Mouse (Mus musculus) lung, embryonic 15.5 days (tissue): ENCODE results near the gene Gm648. TPM values are rescaled to one million over a fixed set of nuclear protein-coding genes. Genes with fewer than 3 reads are reported as not detected.
"Not testable (repeated sequence)": the region's sequence is repeated elsewhere in the genome, so short reads cannot be mapped to it uniquely, and the experiment has no call there.

ENCODE experiments used
- ATAC-seq: fragments of 200-750 bp; cut with Nextera tagmentation; 2 replicates; pipeline ENCODE4 v1.8.0; 2017; ENCODE audit warnings: moderate number of reproducible peaks, borderline replicate concordance; ENCODE audit not compliant: low FRiP score, low TSS enrichment; ENCODE audit errors: extremely low read depth
- H3K27ac ChIP-seq: fragments of 300-500 bp; sonication (generic); 2 replicates; pipeline ENCODE4 v1.5.1; 2015; ENCODE audit warnings: moderate library complexity, mild to moderate bottlenecking, inconsistent platforms
- H3K27me3 ChIP-seq: fragments of 300-500 bp; sonication (generic); 2 replicates; pipeline ENCODE4 v1.6.1; 2015; ENCODE audit warnings: inconsistent platforms
- H3K36me3 ChIP-seq: fragments of 300-500 bp; sonication (generic); 2 replicates; pipeline ENCODE4 v1.6.1; 2015; ENCODE audit warnings: inconsistent platforms
- H3K4me1 ChIP-seq: fragments of 300-500 bp; sonication (generic); 2 replicates; pipeline ENCODE4 v1.6.1; 2015; ENCODE audit warnings: inconsistent platforms
- H3K4me2 ChIP-seq: fragments of 300-500 bp; sonication (generic); 2 replicates; pipeline ENCODE4 v1.6.1; 2015; ENCODE audit warnings: inconsistent platforms, mild to moderate bottlenecking, moderate library complexity
- H3K4me3 ChIP-seq: fragments of 300-500 bp; sonication (generic); 2 replicates; pipeline ENCODE4 v1.5.1; 2015; ENCODE audit warnings: mild to moderate bottlenecking, inconsistent platforms
- H3K9ac ChIP-seq: fragments of 300-500 bp; sonication (generic); 2 replicates; pipeline ENCODE4 v1.6.1; 2015; ENCODE audit warnings: inconsistent platforms
- H3K9me3 ChIP-seq: fragments of 300-500 bp; sonication (generic); 2 replicates; pipeline ENCODE4 v1.6.1; 2016; ENCODE audit warnings: inconsistent platforms
- WGBS: fragments of 180-500 bp; shearing (Covaris S2); methylation state at CpG from one replicate; pipeline ENCODE4 v1.1.7; 2015; 5-methylcytosine and 5-hydroxymethylcytosine counted together
- polyA plus RNA-seq: library from polyadenylated mRNA; unstranded; fragments of >200 nt; fragmentation: Nextera tagmentation; extraction: Ambion mirVana; gene quantifications from 2 replicates; pipeline ENCODE4 v1.2.1, GENCODE M21; 2015

Gene Gm648
- 0.14 TPM in 1 of 2 replicates, not detected in the other for polyA plus RNA-seq

- Histone ChIP-seq H3K36me3 (no peaks in the 10 kb centered on the region), H3K9ac (no peak within 1 kb of the TSS), H3K27ac (no peak within 1 kb of the TSS), H3K27me3 (no peaks in the 10 kb centered on the region), H3K4me2 (no peak within 1 kb of the TSS), H3K4me1 (no peaks in the 10 kb centered on the region), H3K9me3 (no peaks in the 10 kb centered on the region), H3K4me3 (no peak within 1 kb of the TSS)
- ATAC-seq, result no peak
- 84% methylated on average over 7 of the region's 7 CpGs for WGBS
Observed at GRCm38 (mm10) chrX:56549506-56549905, at the start of gene Gm648. Gene Gm648, minus strand, starts transcription at chrX:56549606.

- peak within 1 kb of the TSS; percentile 59 for H3K27ac ChIP-seq
- 13% methylated on average over 38 of the region's 44 CpGs for WGBS
- no peaks in the 10 kb centered on the region for H3K36me3 ChIP-seq
- peak; percentile 99 for ATAC-seq
- no peaks in the 10 kb centered on the region for H3K27me3 ChIP-seq
- H3K4me3 ChIP-seq, result peak within 1 kb of the TSS; percentile 75
- peak within 1 kb of the TSS; percentile 78 for H3K9ac ChIP-seq
- 0 out of 2 replicates have a peak, but pooled peaks cover 4% of the 10 kb centered on the region for H3K4me1 ChIP-seq
- H3K9me3 ChIP-seq, result no peaks in the 10 kb centered on the region
- H3K4me2 ChIP-seq, result peak within 1 kb of the TSS; percentile 54
Observed at GRCm38 (mm10) chrX:56597887-56598640, 48.7 kb upstream of the Gm648 start, which contains the start of gene Mmgt1. Gene Mmgt1, minus strand, starts transcription at chrX:56598069.

GRCm38 (mm10) chrX:56597219-56597886 is 47.9 kb upstream of the Gm648 start:
- 13% methylated on average over 25 of the region's 25 CpGs for WGBS
- Histone ChIP-seq H3K4me3 (peak overlapping the region; percentile 75), H3K27ac (peak overlapping the region; percentile 59), H3K9ac (peak overlapping the region; percentile 78), H3K27me3 (no peaks in the 10 kb centered on the region), H3K9me3 (no peaks in the 10 kb centered on the region), H3K4me2 (peak overlapping the region; percentile 51), H3K36me3 (no peaks in the 10 kb centered on the region), H3K4me1 (0 out of 2 replicates have a peak, but pooled peaks cover 4% of the 10 kb centered on the region)
- peak; percentile 53; the same call in 1 of the 2 replicates for ATAC-seq

GRCm38 (mm10) chrX:56578200-56578599 is 28.8 kb upstream of the Gm648 start:
- 77% methylated on average over 2 of the region's 2 CpGs for WGBS
- Histone ChIP-seq H3K36me3 (no peaks in the 10 kb centered on the region), H3K9ac (no peak overlapping the region), H3K4me2 (no peak overlapping the region), H3K27me3 (no peaks in the 10 kb centered on the region), H3K4me1 (no peaks in the 10 kb centered on the region), H3K9me3 (no peaks in the 10 kb centered on the region), H3K4me3 (no peak overlapping the region), H3K27ac (no peak overlapping the region)
- ATAC-seq, result no peak

GRCm38 (mm10) chrX:56572465-56572864 is 23.1 kb upstream of the Gm648 start:
- H3K9ac ChIP-seq, result no peak overlapping the region
- H3K9me3 ChIP-seq, result no peaks in the 10 kb centered on the region
- no peak overlapping the region for H3K4me2 ChIP-seq
- no peak for ATAC-seq
- 15% methylated on average over 6 of the region's 6 CpGs for WGBS
- H3K4me3 ChIP-seq, result no peak overlapping the region
- no peak overlapping the region for H3K27ac ChIP-seq
- H3K36me3 ChIP-seq, result no peaks in the 10 kb centered on the region
- no peaks in the 10 kb centered on the region for H3K27me3 ChIP-seq
- no peaks in the 10 kb centered on the region for H3K4me1 ChIP-seq

GRCm38 (mm10) chrX:56553584-56553983 is 4.2 kb upstream of the Gm648 start:
- H3K4me2 ChIP-seq, result no peak overlapping the region
- ATAC-seq, result no peak
- no peaks in the 10 kb centered on the region for H3K9me3 ChIP-seq
- H3K27ac ChIP-seq, result no peak overlapping the region
- H3K4me1 ChIP-seq, result no peaks in the 10 kb centered on the region
- H3K27me3 ChIP-seq, result no peaks in the 10 kb centered on the region
- H3K36me3 ChIP-seq, result no peaks in the 10 kb centered on the region
- 70% methylated on average over 3 of the region's 3 CpGs for WGBS
- H3K4me3 ChIP-seq, result no peak overlapping the region
- no peak overlapping the region for H3K9ac ChIP-seq

- 55% methylated on average over 4 of the region's 4 CpGs for WGBS
Observed at GRCm38 (mm10) chrX:56537162-56537561, 12.2 kb downstream of the Gm648 start.

GRCm38 (mm10) chrX:56531266-56531665 is 18.1 kb downstream of the Gm648 start:
- Histone ChIP-seq H3K4me2 (no peak overlapping the region), H3K9me3 (no peaks in the 10 kb centered on the region), H3K4me1 (no peaks in the 10 kb centered on the region), H3K27ac (no peak overlapping the region), H3K4me3 (no peak overlapping the region), H3K36me3 (no peaks in the 10 kb centered on the region), H3K9ac (no peak overlapping the region), H3K27me3 (no peaks in the 10 kb centered on the region)
- 11% methylated on average over 3 of the region's 3 CpGs for WGBS
- ATAC-seq, result no peak

More at GRCm38 (mm10) chrX:56537162-56537561, 12.2 kb downstream of the Gm648 start:
- Histone ChIP-seq H3K9me3 (no peaks in the 10 kb centered on the region), H3K27me3 (no peaks in the 10 kb centered on the region), H3K4me3 (no peak overlapping the region), H3K27ac (no peak overlapping the region), H3K4me1 (no peaks in the 10 kb centered on the region), H3K9ac (no peak overlapping the region), H3K36me3 (no peaks in the 10 kb centered on the region), H3K4me2 (no peak overlapping the region)
- ATAC-seq, result no peak

- H3K27ac ChIP-seq, H3K9ac ChIP-seq, ATAC-seq, H3K27me3 ChIP-seq, H3K4me3 ChIP-seq, H3K36me3 ChIP-seq, H3K4me2 ChIP-seq, H3K9me3 ChIP-seq, H3K4me1 ChIP-seq: not testable (repeated sequence)
- WGBS, result 81% methylated on average over 6 of the region's 6 CpGs
Observed at GRCm38 (mm10) chrX:56524442-56524841, 25.0 kb downstream of the Gm648 start, which contains the start of gene Gm10477. Gene Gm10477, plus strand, starts transcription at chrX:56524742.

GRCm38 (mm10) chrX:56497241-56497640 is 52.2 kb downstream of the Gm648 start:
- no peaks in the 10 kb centered on the region for H3K9me3 ChIP-seq
- H3K27ac ChIP-seq, result no peak overlapping the region
- 77% methylated on average over 7 of the region's 7 CpGs for WGBS
- H3K36me3 ChIP-seq, result peaks cover 2% of the 10 kb centered on the region; the same call in 1 of the 2 replicates
- no peak overlapping the region for H3K4me3 ChIP-seq
- no peaks in the 10 kb centered on the region for H3K4me1 ChIP-seq
- H3K4me2 ChIP-seq, result no peak overlapping the region
- no peak overlapping the region for H3K9ac ChIP-seq
- ATAC-seq, result no peak
- no peaks in the 10 kb centered on the region for H3K27me3 ChIP-seq
